Mouse (Mus musculus) C2C12 (cell line): ENCODE results near the gene Ski.

Experiments used
- CTCF ChIP-seq: IDR thresholded peaks from one replicate; pipeline ENCODE4 v1.5.1; 2011; ENCODE audit not compliant: control insufficient read depth, insufficient read depth, insufficient read length
- FOSL1 ChIP-seq: IDR thresholded peaks from one replicate; pipeline ENCODE4 v1.8.0; 2011; ENCODE audit warnings: mild to moderate bottlenecking, low read length; ENCODE audit not compliant: poor library complexity, insufficient read depth, severe bottlenecking
- MYOD1 ChIP-seq: IDR thresholded peaks from one replicate; pipeline ENCODE4 v1.6.1; 2011; ENCODE audit warnings: low read depth; ENCODE audit not compliant: control insufficient read depth, insufficient read length
- MYOG ChIP-seq: IDR thresholded peaks from one replicate; pipeline ENCODE4 v1.6.1; 2011; ENCODE audit not compliant: control insufficient read depth, insufficient read length; ENCODE audit errors: extremely low read depth

GRCm38 (mm10) chr4:155152476-155152875 lies 69.9 kb downstream of the Ski start:
- no peak for TF ChIP-seq CTCF
- TF ChIP-seq MYOD1 = no peak
- no peak for TF ChIP-seq FOSL1
- TF ChIP-seq MYOG = no peak
